Mouse (Mus musculus) gastrocnemius, adult 8-10 months (tissue): ENCODE measurements at regions not wholly inside any gene's neighbourhood (a gene's known extent, or its start where the extent isn't known, plus 50 kb on each side); places are given as distances from the start of the nearest gene placed in this dataset.

Experiments
- DNase-seq, 2 experiments: peaks; one replicate each; pipeline ENCODE4 v3.0.0; 2022; ENCODE audit warnings: low spot score in 2 of 2

- no peak for DNase-seq
Observed at GRCm38 (mm10) chr8:103144835-103145234, 359.4 kb upstream of the Cdh11 start.

- DNase-seq, result no peak
Observed at GRCm38 (mm10) chr8:103148013-103148412, 362.6 kb upstream of the Cdh11 start.

- no peak for DNase-seq
Observed at GRCm38 (mm10) chr8:103148447-103148846, 363.0 kb upstream of the Cdh11 start.

GRCm38 (mm10) chr8:103166623-103167316 is 381.3 kb upstream of the Cdh11 start:
- DNase-seq, result no peak

GRCm38 (mm10) chr8:103173313-103173712 is 387.9 kb upstream of the Cdh11 start:
- no peak for DNase-seq

GRCm38 (mm10) chr8:103173803-103174429 is 388.5 kb upstream of the Cdh11 start:
- no peak for DNase-seq

GRCm38 (mm10) chr8:103180661-103181060 is 395.2 kb upstream of the Cdh11 start:
- no peak for DNase-seq

GRCm38 (mm10) chr8:103188720-103189498 is 403.5 kb upstream of the Cdh11 start:
- DNase-seq, result no peak

GRCm38 (mm10) chr8:103198251-103198650 is 412.8 kb upstream of the Cdh11 start:
- no peak for DNase-seq

- DNase-seq, result no peak
Observed at GRCm38 (mm10) chr8:103199696-103200615, 414.5 kb upstream of the Cdh11 start.

GRCm38 (mm10) chr8:103203710-103204109 is 418.3 kb upstream of the Cdh11 start:
- no peak for DNase-seq

GRCm38 (mm10) chr8:103214606-103215005 is 429.2 kb upstream of the Cdh11 start:
- no peak for DNase-seq

GRCm38 (mm10) chr8:103230741-103231475 is 445.5 kb upstream of the Cdh11 start:
- no peak for DNase-seq

GRCm38 (mm10) chr8:103234374-103234773 is 448.9 kb upstream of the Cdh11 start:
- DNase-seq, result no peak

- no peak for DNase-seq
Observed at GRCm38 (mm10) chr8:103235614-103236013, 450.2 kb upstream of the Cdh11 start.

GRCm38 (mm10) chr8:103238456-103238970 is 453.1 kb upstream of the Cdh11 start:
- DNase-seq, result no peak

GRCm38 (mm10) chr8:103244169-103244568 is 458.7 kb upstream of the Cdh11 start:
- DNase-seq, result no peak

GRCm38 (mm10) chr8:103244658-103245057 is 459.2 kb upstream of the Cdh11 start:
- DNase-seq, result no peak

GRCm38 (mm10) chr8:103245864-103246263 is 460.4 kb upstream of the Cdh11 start:
- DNase-seq, result no peak

- no peak for DNase-seq
Observed at GRCm38 (mm10) chr8:103261236-103261635, 475.8 kb upstream of the Cdh11 start.
